Mouse (Mus musculus) lung, embryonic 16.5 days (tissue): ENCODE measurements around the gene Gm20547. TPM values are rescaled to one million over a fixed set of nuclear protein-coding genes. Genes with fewer than 3 reads are reported as not detected.
A peak's percentile ranks its signal among the peaks of the same experiment; 100 is the strongest.

ENCODE experiments used
- ATAC-seq: fragments of 200-750 bp; cut with Nextera tagmentation; 2 replicates; pipeline ENCODE4 v1.8.0; 2017; ENCODE audit warnings: low read depth, mild to moderate bottlenecking, moderate library complexity
- H3K27ac ChIP-seq: fragments of 300-500 bp; sonication (generic); 2 replicates; pipeline ENCODE4 v1.5.1; 2014; ENCODE audit warnings: mild to moderate bottlenecking, control low read depth, low read length
- H3K27me3 ChIP-seq: fragments of 300-500 bp; sonication (generic); 2 replicates; pipeline ENCODE4 v1.6.1; 2014; ENCODE audit warnings: low read depth, low read length, mixed read lengths; ENCODE audit not compliant: control insufficient read depth, insufficient read depth
- H3K36me3 ChIP-seq: fragments of 300-500 bp; sonication (generic); 2 replicates; pipeline ENCODE4 v1.6.1; 2014; ENCODE audit warnings: low read length; ENCODE audit not compliant: control insufficient read depth, insufficient read depth
- H3K4me1 ChIP-seq: fragments of 300-500 bp; sonication (generic); replicated peaks from 2 replicates; pipeline ENCODE4 v1.6.1; 2014; ENCODE audit warnings: low read length, mixed read lengths; ENCODE audit not compliant: control insufficient read depth, insufficient read depth
- H3K4me2 ChIP-seq: fragments of 300-500 bp; sonication (generic); 2 replicates; pipeline ENCODE4 v1.6.1; 2014; ENCODE audit warnings: low read depth, low read length, control low read depth
- H3K4me3 ChIP-seq: fragments of 300-500 bp; sonication (generic); 2 replicates; pipeline ENCODE4 v1.5.1; 2014; ENCODE audit warnings: mild to moderate bottlenecking, low read length, control low read depth
- H3K9ac ChIP-seq: fragments of 300-500 bp; sonication (generic); 2 replicates; pipeline ENCODE4 v1.6.1; 2014; ENCODE audit warnings: low read length, control low read depth
- H3K9me3 ChIP-seq: fragments of 300-500 bp; sonication (generic); 2 replicates; pipeline ENCODE4 v1.6.1; 2016; ENCODE audit warnings: low read length; ENCODE audit not compliant: control insufficient read depth
- WGBS: fragments of 180-500 bp; shearing (Covaris S2); extraction: QIAGEN DNeasy Blood & Tissue Kit; methylation state at CpG from one replicate; pipeline ENCODE4 v1.1.7; 2014; 5-methylcytosine and 5-hydroxymethylcytosine counted together
- polyA plus RNA-seq: library from polyadenylated mRNA; unstranded; fragments of >200 nt; fragmentation: Nextera tagmentation; extraction: Ambion mirVana; gene quantifications from 2 replicates; pipeline ENCODE4 v1.2.1, GENCODE M21; 2015

Gene Gm20547
- not detected in 2 replicates for polyA plus RNA-seq

GRCm38 (mm10) chr17:34881683-34882310, at the start of gene Gm20547:
Gm20547 (minus strand) TSS chr17:34882042.
- no peak for ATAC-seq
- 12% methylated on average over 15 of the region's 15 CpGs for whole genome bisulfite sequencing
- H3K27me3 ChIP-seq = no peaks in the 10 kb centered on the region
- H3K4me3 ChIP-seq = no peak within 1 kb of the TSS
- no peaks in the 10 kb centered on the region for H3K9me3 ChIP-seq
- no peak within 1 kb of the TSS for H3K9ac ChIP-seq
- no peaks in the 10 kb centered on the region for H3K4me1 ChIP-seq
- no peak within 1 kb of the TSS for H3K27ac ChIP-seq
- no peaks in the 10 kb centered on the region for H3K36me3 ChIP-seq
- H3K4me2 ChIP-seq = no peak within 1 kb of the TSS

- Histone ChIP-seq H3K4me3 (peak within 1 kb of the TSS; percentile 64), H3K27ac (no peak within 1 kb of the TSS), H3K27me3 (no peaks in the 10 kb centered on the region), H3K4me2 (peak within 1 kb of the TSS; percentile 80), H3K4me1 (peaks cover 10% of the 10 kb centered on the region), H3K9me3 (no peaks in the 10 kb centered on the region), H3K9ac (peak within 1 kb of the TSS; percentile 71), H3K36me3 (no peaks in the 10 kb centered on the region)
- WGBS = under 1% methylated on average over 38 of the region's 38 CpGs
- peak; percentile 98 for ATAC-seq
These were observed 49.4 kb upstream of the Gm20547 start, which contains the start of gene Neu1 for GRCm38 (mm10) chr17:34931061-34931734. Neu1 (plus strand) TSS chr17:34931253.

- Histone ChIP-seq H3K27ac (no peak overlapping the region), H3K4me2 (no peak overlapping the region), H3K9ac (no peak overlapping the region), H3K36me3 (no peaks in the 10 kb centered on the region), H3K4me1 (peaks cover 10% of the 10 kb centered on the region), H3K4me3 (no peak overlapping the region), H3K9me3 (no peaks in the 10 kb centered on the region), H3K27me3 (no peaks in the 10 kb centered on the region)
- WGBS = 23% methylated on average over 4 of the region's 4 CpGs
- ATAC-seq = no peak
These were observed 47.0 kb upstream of the Gm20547 start for GRCm38 (mm10) chr17:34928841-34929240.

GRCm38 (mm10) chr17:34927306-34928019, 45.6 kb upstream of the Gm20547 start:
- Histone ChIP-seq H3K4me3 (no peak overlapping the region), H3K4me2 (peak overlapping the region; percentile 22; the same call in 1 of the 2 replicates), H3K36me3 (no peaks in the 10 kb centered on the region), H3K9me3 (no peaks in the 10 kb centered on the region), H3K9ac (peak overlapping the region; percentile 51; the same call in 1 of the 2 replicates), H3K4me1 (peaks cover 10% of the 10 kb centered on the region), H3K27ac (peak overlapping the region; percentile 32), H3K27me3 (no peaks in the 10 kb centered on the region)
- ATAC-seq = no peak
- whole genome bisulfite sequencing = 58% methylated on average over 18 of the region's 18 CpGs

GRCm38 (mm10) chr17:34924258-34924657, 42.4 kb upstream of the Gm20547 start:
- Histone ChIP-seq H3K9me3 (no peaks in the 10 kb centered on the region), H3K4me1 (peaks cover 2% of the 10 kb centered on the region; the same call in 1 of the 2 replicates), H3K27ac (no peak overlapping the region), H3K9ac (no peak overlapping the region), H3K36me3 (no peaks in the 10 kb centered on the region), H3K4me2 (no peak overlapping the region), H3K27me3 (no peaks in the 10 kb centered on the region), H3K4me3 (no peak overlapping the region)
- 63% methylated on average over 5 of the region's 5 CpGs for WGBS
- ATAC-seq = no peak

- Histone ChIP-seq H3K4me2 (no peak overlapping the region), H3K27ac (no peak overlapping the region), H3K27me3 (no peaks in the 10 kb centered on the region), H3K9me3 (no peaks in the 10 kb centered on the region), H3K4me3 (no peak overlapping the region), H3K9ac (no peak overlapping the region), H3K36me3 (no peaks in the 10 kb centered on the region), H3K4me1 (peaks cover 2% of the 10 kb centered on the region; the same call in 1 of the 2 replicates)
- 34% methylated on average over 6 of the region's 6 CpGs for WGBS
- no peak for ATAC-seq
These were observed 41.1 kb upstream of the Gm20547 start for GRCm38 (mm10) chr17:34922939-34923338.

- no peak for ATAC-seq
- no peak overlapping the region for H3K9ac ChIP-seq
- H3K4me3 ChIP-seq = no peak overlapping the region
- H3K4me1 ChIP-seq = peaks cover 8% of the 10 kb centered on the region
- no peak overlapping the region for H3K27ac ChIP-seq
- no peak overlapping the region for H3K4me2 ChIP-seq
- peaks cover 13% of the 10 kb centered on the region for H3K36me3 ChIP-seq
- 65% methylated on average over 9 of the region's 9 CpGs for WGBS
- no peaks in the 10 kb centered on the region for H3K9me3 ChIP-seq
- H3K27me3 ChIP-seq = no peaks in the 10 kb centered on the region
These were observed 35.3 kb upstream of the Gm20547 start for GRCm38 (mm10) chr17:34917188-34917587.

- no peaks in the 10 kb centered on the region for H3K9me3 ChIP-seq
- H3K4me1 ChIP-seq = peaks cover 8% of the 10 kb centered on the region
- H3K36me3 ChIP-seq = peaks cover 21% of the 10 kb centered on the region
- no peak overlapping the region for H3K9ac ChIP-seq
- H3K4me3 ChIP-seq = no peak overlapping the region
- no peaks in the 10 kb centered on the region for H3K27me3 ChIP-seq
- H3K27ac ChIP-seq = no peak overlapping the region
- 83% methylated on average over 5 of the region's 5 CpGs for WGBS
- H3K4me2 ChIP-seq = no peak overlapping the region
- ATAC-seq = no peak
These were observed 34.5 kb upstream of the Gm20547 start for GRCm38 (mm10) chr17:34916316-34916715.

GRCm38 (mm10) chr17:34915410-34915831, 33.6 kb upstream of the Gm20547 start:
- H3K4me1 ChIP-seq = peaks cover 8% of the 10 kb centered on the region
- peak overlapping the region; percentile 35 for H3K9ac ChIP-seq
- no peak overlapping the region for H3K27ac ChIP-seq
- no peaks in the 10 kb centered on the region for H3K9me3 ChIP-seq
- peak overlapping the region; percentile 21; the same call in 1 of the 2 replicates for H3K4me2 ChIP-seq
- WGBS = 9% methylated on average over 10 of the region's 11 CpGs
- H3K36me3 ChIP-seq = peaks cover 29% of the 10 kb centered on the region
- no peaks in the 10 kb centered on the region for H3K27me3 ChIP-seq
- peak; percentile 72; the same call in 1 of the 2 replicates for ATAC-seq
- no peak overlapping the region for H3K4me3 ChIP-seq
